Mouse (Mus musculus) heart, embryonic 13.5 days (tissue): ENCODE measurements around the gene Il10. TPM values are rescaled to one million over a fixed set of nuclear protein-coding genes. Genes with fewer than 3 reads are reported as not detected.

Source experiments
- ATAC-seq: fragments of 200-750 bp; cut with Nextera tagmentation; 2 replicates; pipeline ENCODE4 v1.8.0; 2017; ENCODE audit warnings: moderate TSS enrichment; ENCODE audit not compliant: insufficient number of reproducible peaks, low FRiP score, low TSS enrichment; ENCODE audit errors: extremely low read depth
- H3K27ac ChIP-seq: fragments of 300-500 bp; sonication (generic); replicated peaks from 2 replicates; pipeline ENCODE4 v1.5.1; 2015; ENCODE audit warnings: moderate library complexity, mild to moderate bottlenecking, inconsistent platforms
- H3K27me3 ChIP-seq: fragments of 300-500 bp; sonication (generic); replicated peaks from 2 replicates; pipeline ENCODE4 v1.6.1; 2015; ENCODE audit warnings: mild to moderate bottlenecking, inconsistent platforms
- H3K36me3 ChIP-seq: fragments of 300-500 bp; sonication (generic); 2 replicates; pipeline ENCODE4 v1.6.1; 2015; ENCODE audit warnings: mild to moderate bottlenecking, inconsistent platforms
- H3K4me1 ChIP-seq: fragments of 300-500 bp; sonication (generic); 2 replicates; pipeline ENCODE4 v1.6.1; 2015; ENCODE audit warnings: inconsistent platforms
- H3K4me2 ChIP-seq: fragments of 300-500 bp; sonication (generic); 2 replicates; pipeline ENCODE4 v1.6.1; 2015; ENCODE audit warnings: inconsistent platforms, mild to moderate bottlenecking, moderate library complexity
- H3K4me3 ChIP-seq: fragments of 300-500 bp; sonication (generic); 2 replicates; pipeline ENCODE4 v1.5.1; 2015; ENCODE audit warnings: moderate library complexity, mild to moderate bottlenecking, inconsistent platforms
- H3K9ac ChIP-seq: fragments of 300-500 bp; sonication (generic); 2 replicates; pipeline ENCODE4 v1.6.1; 2015; ENCODE audit warnings: inconsistent platforms, mild to moderate bottlenecking, moderate library complexity
- H3K9me3 ChIP-seq: fragments of 300-500 bp; sonication (generic); 2 replicates; pipeline ENCODE4 v1.6.1; 2016; ENCODE audit warnings: inconsistent platforms
- WGBS: fragments of 180-500 bp; shearing (Covaris S2); methylation state at CpG from one replicate; pipeline ENCODE4 v1.1.7; 2015; ENCODE audit warnings: mixed read lengths; 5-methylcytosine and 5-hydroxymethylcytosine counted together
- polyA plus RNA-seq: library from polyadenylated mRNA; unstranded; fragments of >200 nt; fragmentation: Nextera tagmentation; extraction: Ambion mirVana; gene quantifications from 2 replicates; pipeline ENCODE4 v1.2.1, GENCODE M21; 2015

Il10 gene
- polyA plus RNA-seq, 1 experiment from 2014 or later: not detected

- 89% methylated on average over 5 of the region's 5 CpGs for WGBS
- Histone ChIP-seq H3K9me3 (no peaks in the 10 kb centered on the region), H3K27me3 (no peaks in the 10 kb centered on the region), H3K9ac (no peak overlapping the region), H3K4me2 (no peak overlapping the region), H3K36me3 (peaks cover 33% of the 10 kb centered on the region), H3K4me1 (peaks cover 32% of the 10 kb centered on the region), H3K4me3 (no peak overlapping the region), H3K27ac (no peak overlapping the region)
- ATAC-seq: no peak
Observed at GRCm38 (mm10) chr1:131050011-131050410, 30.4 kb downstream of the Il10 start.

- H3K4me1 ChIP-seq: peaks cover 29% of the 10 kb centered on the region
- no peak for ATAC-seq
- 81% methylated on average over 5 of the region's 5 CpGs for WGBS
Observed at GRCm38 (mm10) chr1:131050617-131051016, 31.0 kb downstream of the Il10 start.

DNA sequence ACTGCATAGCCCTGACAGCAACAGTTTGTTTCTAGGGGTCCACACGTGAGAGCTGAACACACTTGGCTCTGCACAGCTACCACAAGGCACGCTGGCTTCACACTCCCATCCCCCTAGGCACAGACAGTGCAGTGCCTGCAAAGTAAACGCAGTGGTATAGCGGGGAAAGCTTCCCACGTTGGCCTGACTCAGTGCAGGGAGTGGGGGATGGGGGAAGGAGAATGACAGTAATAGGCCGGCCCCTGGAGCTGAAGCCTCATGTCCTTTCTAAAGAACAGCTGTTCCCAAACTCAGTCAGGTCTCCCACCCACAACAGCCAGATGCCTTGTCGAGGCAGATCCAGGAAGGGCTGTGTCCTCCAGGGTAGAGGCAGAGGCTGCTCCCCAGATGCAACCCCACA is 31.4 kb downstream of the Il10 start:
- Histone ChIP-seq H3K27ac (no peak overlapping the region), H3K36me3 (peaks cover 44% of the 10 kb centered on the region), H3K4me2 (no peak overlapping the region), H3K9me3 (no peaks in the 10 kb centered on the region), H3K9ac (no peak overlapping the region), H3K4me3 (no peak overlapping the region), H3K27me3 (no peaks in the 10 kb centered on the region), H3K4me1 (peaks cover 24% of the 10 kb centered on the region)
- no peak for ATAC-seq
- 47% methylated on average over 7 of the region's 7 CpGs for WGBS

More at GRCm38 (mm10) chr1:131050617-131051016, 31.0 kb downstream of the Il10 start:
- Histone ChIP-seq H3K27ac (no peak overlapping the region), H3K27me3 (no peaks in the 10 kb centered on the region), H3K36me3 (peaks cover 39% of the 10 kb centered on the region), H3K4me3 (no peak overlapping the region), H3K9me3 (no peaks in the 10 kb centered on the region), H3K9ac (no peak overlapping the region), H3K4me2 (no peak overlapping the region)

DNA sequence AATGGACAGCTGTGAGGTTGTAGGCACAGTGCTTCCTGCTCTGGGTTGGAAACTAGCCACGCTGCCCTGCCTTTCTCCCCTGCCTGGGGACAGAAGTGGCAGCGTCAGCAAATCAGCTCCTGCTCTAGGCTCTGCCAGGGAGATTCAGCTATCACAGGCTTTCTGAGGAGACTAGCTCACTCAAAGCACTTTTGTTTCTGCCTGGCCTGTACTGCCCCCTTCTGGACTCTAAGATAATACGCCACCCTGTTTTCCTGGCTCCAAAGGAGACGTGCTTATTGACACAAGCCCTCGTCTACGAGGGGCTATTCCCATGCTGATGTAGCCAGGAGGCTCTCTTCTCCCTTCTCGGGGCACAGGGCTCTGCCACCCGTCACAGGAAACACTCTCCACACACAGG is 33.6 kb downstream of the Il10 start:
- Histone ChIP-seq H3K9me3 (no peaks in the 10 kb centered on the region), H3K4me2 (no peak overlapping the region), H3K27me3 (no peaks in the 10 kb centered on the region), H3K4me3 (no peak overlapping the region), H3K36me3 (peaks cover 65% of the 10 kb centered on the region), H3K27ac (peak overlapping the region; percentile 21; the same call in 1 of the 2 replicates), H3K4me1 (peaks cover 23% of the 10 kb centered on the region), H3K9ac (no peak overlapping the region)
- peak; percentile 31; the same call in 1 of the 2 replicates for ATAC-seq
- 5% methylated on average over 8 of the region's 8 CpGs for WGBS

- 59% methylated on average over 4 of the region's 4 CpGs for WGBS
Observed at GRCm38 (mm10) chr1:131053656-131054055, 34.0 kb downstream of the Il10 start.

GRCm38 (mm10) chr1:131054251-131054650 is 34.6 kb downstream of the Il10 start:
- ATAC-seq: no peak
- 83% methylated on average over 4 of the region's 4 CpGs for WGBS

More at GRCm38 (mm10) chr1:131053656-131054055, 34.0 kb downstream of the Il10 start:
- H3K36me3 ChIP-seq: peaks cover 67% of the 10 kb centered on the region
- peaks cover 27% of the 10 kb centered on the region for H3K4me1 ChIP-seq
- H3K9me3 ChIP-seq: no peaks in the 10 kb centered on the region
- no peak overlapping the region for H3K9ac ChIP-seq
- peak overlapping the region; percentile 21; the same call in 1 of the 2 replicates for H3K27ac ChIP-seq
- H3K27me3 ChIP-seq: no peaks in the 10 kb centered on the region
- no peak overlapping the region for H3K4me3 ChIP-seq
- no peak for ATAC-seq
- H3K4me2 ChIP-seq: no peak overlapping the region

GRCm38 (mm10) chr1:131058431-131058830 is 38.8 kb downstream of the Il10 start:
- Histone ChIP-seq H3K36me3 (peaks cover 49% of the 10 kb centered on the region), H3K4me3 (no peak overlapping the region), H3K4me1 (peaks cover 63% of the 10 kb centered on the region), H3K27me3 (no peaks in the 10 kb centered on the region), H3K9ac (0 out of 2 replicates have a peak overlapping the region, but pooled peaks have one; percentile 3), H3K27ac (0 out of 2 replicates have a peak overlapping the region, but pooled peaks have one; percentile 9), H3K4me2 (no peak overlapping the region; the same call in 1 of the 2 replicates), H3K9me3 (no peaks in the 10 kb centered on the region)
- ATAC-seq: no peak
- WGBS: 36% methylated on average over 7 of the region's 7 CpGs

More at GRCm38 (mm10) chr1:131054251-131054650, 34.6 kb downstream of the Il10 start:
- H3K4me3 ChIP-seq: no peak overlapping the region
- no peak overlapping the region for H3K27ac ChIP-seq
- peaks cover 65% of the 10 kb centered on the region for H3K36me3 ChIP-seq
- H3K4me2 ChIP-seq: no peak overlapping the region
- no peaks in the 10 kb centered on the region for H3K9me3 ChIP-seq
- H3K9ac ChIP-seq: no peak overlapping the region
- no peaks in the 10 kb centered on the region for H3K27me3 ChIP-seq
- peaks cover 33% of the 10 kb centered on the region for H3K4me1 ChIP-seq

GRCm38 (mm10) chr1:131059411-131059810 is 39.8 kb downstream of the Il10 start:
- Histone ChIP-seq H3K9ac (peak overlapping the region; percentile 3), H3K4me1 (peaks cover 69% of the 10 kb centered on the region), H3K36me3 (peaks cover 40% of the 10 kb centered on the region), H3K4me2 (no peak overlapping the region), H3K27ac (no peak overlapping the region), H3K27me3 (no peaks in the 10 kb centered on the region), H3K9me3 (no peaks in the 10 kb centered on the region), H3K4me3 (no peak overlapping the region)
- ATAC-seq: no peak
- WGBS: 29% methylated on average over 1 of the region's 1 CpGs

DNA sequence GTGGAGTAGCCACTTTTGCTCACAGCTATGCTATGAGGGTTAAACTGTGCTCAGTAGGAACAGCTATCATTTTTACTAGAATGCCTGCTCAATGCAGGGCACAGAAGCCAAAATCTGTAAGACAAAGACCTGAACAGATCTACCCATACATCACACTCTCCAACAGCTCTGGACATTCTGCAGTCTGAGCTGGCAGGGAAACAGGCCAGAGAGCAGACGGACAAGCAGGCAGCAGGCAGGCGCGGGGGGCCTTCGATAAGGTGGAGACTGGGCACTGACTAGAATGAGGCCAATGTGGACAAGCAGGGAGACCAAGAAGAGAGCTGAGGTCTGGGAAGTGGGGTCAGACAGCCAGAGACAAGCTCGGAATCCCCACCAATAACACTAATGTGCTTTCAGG is 40.2 kb downstream of the Il10 start:
- H3K27me3 ChIP-seq: no peaks in the 10 kb centered on the region
- no peak for ATAC-seq
- 0 out of 2 replicates have a peak overlapping the region, but pooled peaks have one; percentile 33 for H3K27ac ChIP-seq
- no peaks in the 10 kb centered on the region for H3K9me3 ChIP-seq
- H3K4me1 ChIP-seq: peaks cover 73% of the 10 kb centered on the region
- H3K4me3 ChIP-seq: no peak overlapping the region
- no peak overlapping the region for H3K4me2 ChIP-seq
- peaks cover 36% of the 10 kb centered on the region for H3K36me3 ChIP-seq
- 69% methylated on average over 5 of the region's 5 CpGs for WGBS
- H3K9ac ChIP-seq: peak overlapping the region; percentile 61

DNA sequence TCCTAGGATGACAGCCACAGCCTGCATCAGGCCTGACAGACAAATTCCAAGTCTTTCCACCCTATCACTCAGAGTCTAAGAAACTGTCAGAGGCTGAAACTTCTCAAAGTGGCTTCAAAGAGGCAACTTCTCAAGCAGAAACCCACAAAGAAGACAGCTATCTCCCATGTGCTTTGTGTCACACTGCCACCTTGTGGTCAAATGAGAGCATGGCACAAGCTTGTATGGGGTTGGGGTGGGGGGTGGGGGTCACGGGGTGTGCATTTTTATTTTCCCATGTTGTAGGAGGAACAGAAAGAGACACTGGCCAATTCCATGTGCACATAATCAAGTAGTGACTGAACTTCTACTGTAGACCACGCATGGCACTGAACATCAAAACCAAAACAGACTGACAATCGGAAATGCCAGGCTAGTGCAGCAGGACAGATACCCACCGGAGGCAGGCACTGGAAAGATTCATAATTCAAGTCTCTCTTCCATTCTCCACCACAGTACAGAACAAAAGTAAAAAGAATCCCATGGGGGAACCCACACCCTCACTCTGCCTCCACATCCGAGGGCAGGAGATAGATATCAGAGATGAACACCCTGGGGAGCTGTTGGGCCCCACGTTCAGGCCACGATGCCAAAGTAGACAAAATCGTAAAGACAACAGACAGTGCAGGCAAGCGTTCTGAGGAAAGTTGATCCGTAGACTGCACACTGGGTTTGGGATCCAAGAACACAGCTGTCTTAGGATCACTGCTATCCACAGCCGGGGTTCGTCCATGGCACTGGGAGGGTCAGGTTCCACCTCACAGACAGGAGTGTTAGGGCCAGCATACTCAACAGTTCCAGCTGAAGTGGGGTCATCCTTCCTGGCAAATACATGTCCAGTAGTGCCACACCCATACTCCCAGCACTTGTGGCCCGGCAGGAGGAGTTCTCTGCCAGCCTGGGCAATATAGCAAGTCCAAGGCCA is 40.9 kb downstream of the Il10 start:
- Histone ChIP-seq H3K27ac (peak overlapping the region; percentile 90), H3K27me3 (no peaks in the 10 kb centered on the region), H3K36me3 (peaks cover 29% of the 10 kb centered on the region), H3K4me1 (peaks cover 78% of the 10 kb centered on the region), H3K4me3 (no peak overlapping the region), H3K9ac (peak overlapping the region; percentile 61), H3K4me2 (no peak overlapping the region; the same call in 1 of the 2 replicates), H3K9me3 (no peaks in the 10 kb centered on the region)
- ATAC-seq: no peak
- 53% methylated on average over 13 of the region's 13 CpGs for WGBS

GRCm38 (mm10) chr1:131061740-131062254 is 42.2 kb downstream of the Il10 start:
- peak overlapping the region; percentile 57 for H3K9ac ChIP-seq
- H3K27me3 ChIP-seq: no peaks in the 10 kb centered on the region
- H3K4me1 ChIP-seq: peaks cover 78% of the 10 kb centered on the region
- WGBS: 54% methylated on average over 7 of the region's 7 CpGs
- H3K36me3 ChIP-seq: peaks cover 22% of the 10 kb centered on the region
- H3K4me2 ChIP-seq: peak overlapping the region; percentile 42
- no peaks in the 10 kb centered on the region for H3K9me3 ChIP-seq
- no peak overlapping the region for H3K4me3 ChIP-seq
- H3K27ac ChIP-seq: peak overlapping the region; percentile 90
- ATAC-seq: no peak
